Mouse (Mus musculus): ENCODE results near the gene Gm5141.
"Not testable (repeated sequence)": the region's sequence is repeated elsewhere in the genome, so short reads cannot be mapped to it uniquely, and the experiment has no call there.

Gm5141 gene

DNA sequence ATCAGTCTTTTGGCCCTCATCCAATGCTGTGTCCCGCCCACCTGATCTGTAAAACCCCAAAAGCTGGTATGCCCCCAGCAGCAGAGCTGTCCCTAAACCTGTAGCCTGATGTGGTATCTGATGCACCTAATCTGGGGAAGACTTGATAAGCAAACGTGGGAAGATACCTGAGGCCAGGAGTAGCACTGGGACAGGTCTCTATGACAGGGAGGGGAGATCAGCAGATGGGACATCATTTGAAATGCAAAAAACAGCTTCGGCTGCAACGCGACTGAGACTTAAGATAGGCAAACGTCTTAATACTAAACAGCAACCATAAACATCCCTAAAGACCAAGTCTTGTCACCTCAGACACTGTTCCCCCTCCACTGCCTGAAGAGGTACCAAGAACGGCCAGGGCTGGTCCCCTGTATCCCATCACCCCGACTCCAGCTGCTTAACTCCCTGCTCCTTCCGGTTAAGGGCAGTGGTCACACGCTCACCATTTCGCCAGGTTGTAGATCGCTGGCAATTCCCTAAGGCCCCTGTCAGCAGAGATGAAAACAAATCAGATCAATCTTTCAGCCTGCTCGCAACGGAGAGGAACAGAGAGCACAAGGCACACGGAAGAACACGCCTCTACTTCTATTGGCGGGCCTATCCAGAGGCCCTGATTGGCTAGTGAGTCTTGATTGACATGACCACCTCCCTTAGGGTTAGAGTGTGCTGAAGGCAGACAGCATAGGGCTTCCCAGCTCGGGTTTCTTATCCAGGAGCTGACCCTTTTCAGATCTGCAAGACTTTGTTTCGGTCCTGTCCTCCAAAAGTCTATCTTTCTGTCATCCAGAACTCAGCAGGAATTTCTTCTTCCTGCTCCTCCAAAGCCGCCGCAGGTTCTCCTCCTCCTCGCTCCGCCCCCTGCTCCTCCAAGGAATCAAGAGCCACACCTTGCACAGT lies at the start of gene Gm5141:
Gm5141 (minus strand) TSS at position 610 of the 936 bp plus-strand sequence.
- DNase-seq (ENCODE audit: low read depth), result peak; percentile 59

DNA sequence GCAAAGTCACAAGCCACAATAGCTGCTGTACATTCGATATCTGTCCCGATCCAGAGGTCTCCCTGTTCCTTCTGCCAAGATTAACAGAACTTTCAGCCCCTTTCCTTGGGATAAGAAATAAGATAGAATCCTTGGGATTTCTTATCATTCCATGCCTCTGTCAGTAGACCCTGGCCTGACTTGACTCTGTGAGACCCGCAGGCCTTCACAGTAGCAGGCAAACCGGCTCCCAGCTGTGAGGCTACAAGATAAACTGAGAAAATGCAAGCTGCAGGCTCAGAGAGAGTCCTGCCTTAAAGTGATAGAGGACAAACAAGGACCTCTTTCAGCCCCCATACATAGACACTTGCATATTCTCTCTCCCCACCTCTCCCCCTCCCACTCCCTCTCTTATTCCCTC lies 47.7 kb upstream of the Gm5141 start:
- DNase-seq (ENCODE audit: low read depth), result no peak

DNA sequence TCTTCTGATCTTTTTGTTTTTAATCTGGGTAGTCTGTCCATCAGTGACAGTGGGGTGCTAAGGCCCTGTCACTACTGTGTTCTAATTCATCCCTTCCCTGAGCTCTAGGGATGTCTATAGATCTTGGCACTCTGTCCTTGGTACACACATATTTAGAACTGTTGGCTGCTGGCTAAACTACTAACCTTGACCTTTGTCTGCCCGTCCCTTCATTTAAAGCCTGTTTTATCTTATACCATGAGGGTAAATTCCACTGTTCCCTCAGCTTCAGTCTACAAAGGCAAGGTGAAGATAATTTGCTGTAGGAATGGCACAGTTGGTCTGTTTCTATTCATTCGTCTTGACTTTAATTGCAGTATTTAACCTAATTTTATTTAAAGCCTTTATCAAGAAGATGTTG lies 46.6 kb upstream of the Gm5141 start:
- DNase-seq (ENCODE audit: low read depth), result no peak

DNA sequence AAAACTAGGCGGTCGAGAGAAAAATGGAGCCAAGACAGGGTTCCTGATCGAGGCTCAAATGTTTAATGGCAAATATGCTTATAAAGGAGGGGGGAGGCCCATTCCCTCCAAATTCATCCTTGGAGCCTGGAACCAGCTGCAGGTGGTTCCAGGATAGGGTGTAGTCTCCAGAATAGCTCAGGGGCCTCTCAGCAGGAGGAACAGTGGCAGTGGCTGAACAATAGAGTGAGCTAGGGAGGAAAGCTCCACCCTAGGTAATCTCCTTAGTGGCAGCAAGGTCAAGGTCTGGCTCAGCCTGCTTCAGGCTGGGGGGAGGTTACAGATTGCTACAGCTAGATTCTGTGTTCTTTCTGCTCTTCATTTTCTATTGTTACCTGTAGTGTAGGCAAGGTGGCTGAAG lies 30.1 kb upstream of the Gm5141 start:
- not testable (repeated sequence) for DNase-seq (ENCODE audit: low read depth)

DNA sequence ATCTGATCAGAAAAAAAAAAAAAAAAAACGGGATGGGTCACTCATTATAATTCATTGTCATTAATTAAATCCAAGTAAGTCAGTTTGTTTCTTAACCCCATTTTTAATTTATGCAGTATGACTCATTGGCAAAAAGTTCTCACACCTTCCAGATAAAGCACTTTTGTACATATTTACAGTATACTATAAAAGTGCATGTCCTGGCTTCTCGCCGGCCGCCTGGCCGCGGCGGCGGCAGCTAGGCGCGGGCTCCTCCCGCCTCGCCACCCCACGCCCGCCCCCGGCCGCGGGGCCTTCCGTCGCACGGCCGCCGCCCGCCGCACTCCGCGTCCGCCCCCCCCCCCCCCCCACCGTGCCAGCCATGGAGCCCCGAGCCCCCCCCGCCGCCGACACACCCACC lies 27.1 kb upstream of the Gm5141 start:
- no peak for DNase-seq (ENCODE audit: low read depth)

DNA sequence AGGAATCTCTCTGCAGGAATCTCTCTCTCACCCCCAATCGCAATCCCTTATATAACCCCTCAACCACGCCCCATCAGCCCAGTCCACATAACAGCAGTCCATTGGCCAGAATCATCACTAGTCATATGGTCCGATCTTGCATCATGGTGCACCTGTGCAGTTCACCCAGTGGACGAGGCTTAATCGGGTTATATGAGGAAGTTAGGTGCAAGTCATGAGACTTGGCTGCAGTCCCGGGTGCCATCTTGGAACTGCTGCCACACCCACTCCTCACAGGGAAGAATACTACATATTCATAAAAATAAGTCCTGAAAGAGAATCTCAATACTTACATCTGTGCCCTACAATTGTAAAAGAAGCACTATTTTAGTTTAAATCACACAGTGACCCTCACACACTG lies 22.4 kb upstream of the Gm5141 start:
- not testable (repeated sequence) for DNase-seq (ENCODE audit: low read depth)

DNA sequence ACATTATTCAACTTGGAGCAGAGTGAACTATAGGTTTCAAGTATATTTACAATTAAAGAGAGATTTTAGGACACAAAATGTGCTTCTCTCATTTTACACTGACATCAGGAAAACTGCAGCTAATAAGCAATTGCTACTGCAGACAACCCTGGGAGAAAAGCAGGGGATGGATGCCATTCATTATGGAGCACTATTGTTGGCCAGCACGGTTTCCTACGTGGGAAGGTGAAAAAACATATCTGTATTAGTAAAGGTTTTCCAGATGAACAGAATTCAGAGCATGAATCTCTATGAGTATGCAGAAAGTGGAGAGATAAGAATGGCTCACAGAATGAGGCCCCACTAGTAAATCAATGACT lies 506 bp upstream of the Gm5141 start:
- DNase-seq (ENCODE audit: low read depth), result not testable (repeated sequence)

DNA sequence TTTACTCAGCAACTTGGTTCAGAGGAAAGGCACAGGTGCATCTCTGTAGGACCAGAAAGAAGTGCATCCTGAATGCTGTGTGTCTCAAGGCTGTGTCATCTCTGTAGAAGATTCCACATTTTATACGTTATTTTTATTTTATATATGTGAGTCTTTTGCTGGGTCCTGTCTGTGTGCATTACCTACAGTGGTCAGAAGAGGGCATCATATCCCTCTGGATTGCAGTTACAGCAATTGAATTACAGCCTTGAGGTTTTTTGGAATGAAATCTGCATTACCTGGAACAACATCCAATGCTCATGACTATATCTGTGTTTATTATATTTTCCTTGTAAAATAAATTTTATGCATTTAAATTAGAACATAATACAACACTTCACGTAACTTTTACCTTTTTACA lies 21.8 kb downstream of the Gm5141 start:
- DNase-seq (ENCODE audit: low read depth), result peak; percentile 68

DNA sequence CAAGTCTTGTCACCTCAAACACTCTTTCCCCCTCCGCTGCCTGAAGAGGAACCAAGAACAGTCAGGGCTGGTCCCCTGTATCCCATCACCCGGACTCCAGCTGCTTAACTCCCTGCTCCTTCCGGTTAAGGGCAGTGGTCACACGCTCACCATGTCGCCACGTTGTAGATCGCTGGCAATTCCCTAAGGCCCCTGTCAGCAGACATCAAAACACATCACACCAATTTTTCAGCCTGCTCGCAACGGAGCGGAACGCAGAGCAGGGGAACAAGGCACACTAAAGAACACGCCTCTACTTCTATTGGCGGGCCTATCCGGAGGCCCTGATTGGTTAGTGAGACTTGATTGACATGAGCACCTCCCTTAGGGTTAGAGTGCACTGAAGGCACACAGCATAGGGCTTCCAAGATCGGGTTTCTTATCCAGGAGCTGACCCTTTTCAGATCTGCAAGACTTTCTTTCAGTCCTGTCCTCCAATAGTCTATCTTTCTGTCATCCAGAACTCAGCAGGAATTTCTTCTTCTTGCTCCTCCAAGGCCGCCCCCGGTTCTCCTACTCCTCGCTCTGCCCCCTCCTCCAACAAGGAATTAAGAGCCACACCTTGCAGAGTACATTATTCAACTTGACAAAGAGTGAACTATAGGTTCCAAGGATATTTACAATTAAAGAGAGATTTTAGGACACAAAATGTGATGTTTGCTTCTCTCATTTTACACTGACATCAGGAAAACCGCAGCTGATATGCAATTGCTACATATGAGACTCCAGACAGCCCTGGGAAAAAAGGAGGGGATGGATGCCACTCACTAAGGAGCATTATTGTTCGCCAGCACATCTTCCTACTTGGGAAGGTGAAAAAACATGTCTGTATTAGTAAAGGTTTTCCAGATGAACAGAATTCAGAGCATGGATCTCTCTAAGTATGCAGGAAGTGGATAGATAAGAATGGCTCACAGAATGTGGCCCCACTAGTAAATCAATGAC lies 24.9 kb downstream of the Gm5141 start, which contains the start of gene Platr25:
Platr25 (minus strand) TSS at position 278 of the 984 bp plus-strand sequence.
- peak; percentile 73 for DNase-seq (ENCODE audit: low read depth)

DNA sequence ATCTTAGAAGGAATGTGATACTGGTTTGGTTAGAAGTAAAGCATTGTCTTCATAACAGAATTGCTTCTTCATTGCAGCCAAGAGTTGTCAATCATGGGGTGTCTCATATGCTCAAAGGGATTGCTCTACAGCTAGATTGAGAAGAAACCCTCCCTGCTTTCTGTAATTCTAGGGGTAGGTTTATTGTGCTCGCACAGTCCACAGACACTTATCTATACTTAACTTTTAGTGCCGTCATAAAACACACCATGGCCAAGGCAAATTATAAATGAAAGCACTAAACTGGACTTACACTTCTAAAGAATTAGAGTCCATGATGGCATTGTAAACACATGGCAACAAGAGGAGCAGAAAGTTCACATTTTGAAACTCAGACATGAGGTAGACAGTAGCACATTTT lies 52.3 kb downstream of the Gm5141 start:
- no peak for DNase-seq (ENCODE audit: low read depth)
